Comparison of ENCODE assay signal across 23 mouse cellular contexts in the genomic region with DNA sequence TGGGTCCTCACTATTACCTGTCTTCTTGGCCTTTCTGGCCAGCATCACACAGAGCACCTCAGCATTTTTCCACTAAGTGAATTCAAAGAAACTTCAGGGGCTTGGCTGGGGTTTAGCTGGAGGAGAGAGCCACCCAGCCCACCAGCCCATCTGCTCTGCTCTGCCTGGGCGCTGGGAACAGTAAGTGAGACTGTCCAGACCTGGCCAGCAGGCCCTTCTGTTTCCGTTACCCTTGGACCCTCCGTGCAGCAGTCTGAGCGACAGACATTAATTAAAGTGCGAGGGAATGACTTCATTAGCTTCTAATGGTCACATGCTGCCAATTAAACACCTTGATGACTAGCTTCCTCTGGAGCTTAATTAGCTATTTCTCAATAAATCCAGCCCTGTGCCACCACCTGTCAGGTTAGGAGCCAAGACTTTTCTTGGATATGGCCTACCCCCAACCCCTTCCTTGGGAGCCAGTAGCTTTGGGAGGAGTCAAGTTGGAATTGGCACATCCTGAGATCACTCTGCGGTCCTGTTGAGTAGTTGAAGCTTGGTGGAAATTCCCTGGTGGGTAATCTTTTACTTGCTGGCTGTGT. TPM values are rescaled to one million over a fixed set of nuclear protein-coding genes. Genes with fewer than 3 reads are reported as not detected.
A peak's percentile ranks its signal among the peaks of the same experiment; 100 is the strongest.
DNase-seq lines count a peak whose midpoint lies in the region; ATAC-seq and TF ChIP-seq lines count a peak whose summit lies in the region.
"Had no signal": no experiment of that assay in that cellular context is flagged by ENCODE, and none has a peak within 500 bp of the region (broad histone marks: within the 10 kb centered on the region; RNA-seq: fewer than 3 reads in every experiment).

No protein-coding gene starts in this region.

- ATAC-seq in forebrain, postnatal 0 days: no peak
- ATAC-seq in neural tube, embryonic 14.5 days (ENCODE audit: low read depth): peak; percentile 49; the same call in 1 of the 2 replicates
- ATAC-seq in hindbrain, embryonic 16.5 days: peak; percentile 79
- no peak for ATAC-seq in liver, embryonic 12.5 days
- ATAC-seq: activated CD4-positive, CD25-positive, alpha-beta regulatory T cell, adult 4 months; inflammation-experienced regulatory T-cells, adult 6 months; lung, postnatal 0 days had no signal

- H3K27me3 ChIP-seq in forebrain, embryonic 10.5 days (ENCODE audit: poor library complexity, severe bottlenecking): no peaks in the 10 kb centered on the region
- H3K27me3 ChIP-seq in forebrain, postnatal 0 days (ENCODE audit: insufficient read depth, low read length): no peaks in the 10 kb centered on the region
- H3K27me3 ChIP-seq in neural tube, embryonic 14.5 days (ENCODE audit: control insufficient read depth, insufficient read depth, low read length): no peaks in the 10 kb centered on the region
- no peaks in the 10 kb centered on the region for H3K27me3 ChIP-seq in hindbrain, embryonic 16.5 days (replicated peaks; ENCODE audit: control insufficient read depth, insufficient read depth, low read length)
- H3K27me3 ChIP-seq in liver, embryonic 12.5 days (replicated peaks): no peaks in the 10 kb centered on the region
- H3K27me3 ChIP-seq: liver, embryonic 15.5 days had no signal

- TF ChIP-seq CTCF in forebrain, postnatal 0 days (IDR thresholded peaks at IDR 0.05; ENCODE audit: low read depth): no peak
- TF ChIP-seq CTCF in gastrocnemius, adult 2 months (IDR thresholded peaks at IDR 0.05): no peak

- no peaks in the 10 kb centered on the region for H3K36me3 ChIP-seq in forebrain, embryonic 10.5 days (replicated peaks)
- H3K36me3 ChIP-seq in forebrain, postnatal 0 days (ENCODE audit: insufficient read depth): no peaks in the 10 kb centered on the region
- no peaks in the 10 kb centered on the region for H3K36me3 ChIP-seq in neural tube, embryonic 14.5 days (ENCODE audit: control insufficient read depth, insufficient read depth, low read length)
- H3K36me3 ChIP-seq in hindbrain, embryonic 16.5 days (ENCODE audit: control insufficient read depth, insufficient read depth, low read length): no peaks in the 10 kb centered on the region
- H3K36me3 ChIP-seq in liver, embryonic 12.5 days: no peaks in the 10 kb centered on the region
- H3K36me3 ChIP-seq: liver, embryonic 15.5 days had no signal

- H3K9me3 ChIP-seq in forebrain, embryonic 10.5 days: no peaks in the 10 kb centered on the region
- no peaks in the 10 kb centered on the region for H3K9me3 ChIP-seq in forebrain, postnatal 0 days (ENCODE audit: low read length)
- H3K9me3 ChIP-seq in neural tube, embryonic 14.5 days (ENCODE audit: control insufficient read depth, low read length): no peaks in the 10 kb centered on the region
- no peaks in the 10 kb centered on the region for H3K9me3 ChIP-seq in hindbrain, embryonic 16.5 days (ENCODE audit: control insufficient read depth, low read length)
- H3K9me3 ChIP-seq in liver, embryonic 12.5 days (replicated peaks): no peaks in the 10 kb centered on the region
- H3K9me3 ChIP-seq: liver, embryonic 15.5 days had no signal

- no peak overlapping the region for H3K9ac ChIP-seq in forebrain, postnatal 0 days
- no peak overlapping the region for H3K9ac ChIP-seq in neural tube, embryonic 14.5 days (replicated peaks; ENCODE audit: low read depth, low read length)
- H3K9ac ChIP-seq in hindbrain, embryonic 16.5 days (ENCODE audit: low read depth, low read length): no peak overlapping the region
- H3K9ac ChIP-seq in liver, embryonic 12.5 days: no peak overlapping the region
- H3K9ac ChIP-seq: liver, embryonic 15.5 days had no signal

- H3K27ac ChIP-seq in forebrain, embryonic 10.5 days: 0 out of 2 replicates have a peak overlapping the region, but pooled peaks have one; percentile 35
- H3K27ac ChIP-seq in forebrain, postnatal 0 days (ENCODE audit: low read depth, low read length): no peak overlapping the region
- no peak overlapping the region for H3K27ac ChIP-seq in neural tube, embryonic 14.5 days (ENCODE audit: low read depth, low read length)
- no peak overlapping the region for H3K27ac ChIP-seq in hindbrain, embryonic 16.5 days (ENCODE audit: low read depth, low read length)
- H3K27ac ChIP-seq in liver, embryonic 12.5 days: no peak overlapping the region
- no peak overlapping the region for H3K27ac ChIP-seq in gastrocnemius, adult 2 months
- H3K27ac ChIP-seq: liver, embryonic 15.5 days had no signal

- intact Hi-C loops in gastrocnemius, adult 2 months (cut with DNase I): no loop called here

- DNase-seq in forebrain, embryonic 10.5 days (ENCODE audit: extremely low spot score, low spot score): no peak
- no peak for DNase-seq in forebrain, postnatal 0 days
- no peak for DNase-seq in neural tube, embryonic 10.5 days (ENCODE audit: extremely low spot score, low spot score)
- no peak for DNase-seq in gastrocnemius, adult 2 months
- no peak for DNase-seq in layer of hippocampus, adult 8-10 months (ENCODE audit: low spot score in 2 of 2)
- DNase-seq: adrenal gland, postnatal 36 days; B cell, adult 2 months; cerebellum, adult 9-10 months; embryo, embryonic 11 days; gastrocnemius, postnatal 25 days; kidney, adult 8-10 months; kidney, postnatal 4 days; right cerebral cortex, adult 18-20 months; thymus, adult 18-20 months had no signal

- WGBS in forebrain, embryonic 10.5 days: 79% methylated on average over 6 of the region's 6 CpGs
- 38% methylated on average over 6 of the region's 6 CpGs for WGBS in forebrain, postnatal 0 days
- 47% methylated on average over 6 of the region's 6 CpGs for WGBS in neural tube, embryonic 14.5 days
- 45% methylated on average over 6 of the region's 6 CpGs for WGBS in hindbrain, embryonic 16.5 days
- WGBS in liver, embryonic 12.5 days (ENCODE audit: insufficient replicate concordance): 73% methylated on average over 6 of the region's 6 CpGs

- no peak overlapping the region for H3K4me3 ChIP-seq in forebrain, embryonic 10.5 days
- no peak overlapping the region for H3K4me3 ChIP-seq in forebrain, postnatal 0 days (ENCODE audit: low read depth, low read length)
- H3K4me3 ChIP-seq in neural tube, embryonic 14.5 days (ENCODE audit: low read depth, low read length): no peak overlapping the region
- no peak overlapping the region for H3K4me3 ChIP-seq in hindbrain, embryonic 16.5 days (ENCODE audit: low read length)
- H3K4me3 ChIP-seq in liver, embryonic 12.5 days: no peak overlapping the region
- no peak overlapping the region for H3K4me3 ChIP-seq in gastrocnemius, adult 2 months
- H3K4me3 ChIP-seq: liver, embryonic 15.5 days; myocyte had no signal

- no peak overlapping the region for H3K4me2 ChIP-seq in forebrain, postnatal 0 days (ENCODE audit: low read depth)
- H3K4me2 ChIP-seq in neural tube, embryonic 14.5 days (ENCODE audit: low read depth, low read length): no peak overlapping the region
- H3K4me2 ChIP-seq in hindbrain, embryonic 16.5 days (ENCODE audit: low read length): no peak overlapping the region
- no peak overlapping the region for H3K4me2 ChIP-seq in liver, embryonic 12.5 days
- H3K4me2 ChIP-seq: liver, embryonic 15.5 days had no signal

- H3K4me1 ChIP-seq in forebrain, embryonic 10.5 days: peaks cover 16% of the 10 kb centered on the region
- no peaks in the 10 kb centered on the region for H3K4me1 ChIP-seq in forebrain, postnatal 0 days (ENCODE audit: insufficient read depth)
- H3K4me1 ChIP-seq in neural tube, embryonic 14.5 days (ENCODE audit: control insufficient read depth, insufficient read depth, low read length): no peaks in the 10 kb centered on the region
- peaks cover 4% of the 10 kb centered on the region; the same call in 1 of the 2 replicates for H3K4me1 ChIP-seq in hindbrain, embryonic 16.5 days (ENCODE audit: control insufficient read depth, insufficient read depth, low read depth, low read length)
- H3K4me1 ChIP-seq in liver, embryonic 12.5 days: peaks cover 7% of the 10 kb centered on the region; the same call in 1 of the 2 replicates
- H3K4me1 ChIP-seq: liver, embryonic 15.5 days had no signal

RNA-seq across cellular contexts. Expression of a gene that starts 36.1 kb away (rescaled TPM):
- polyA plus RNA-seq in forebrain, embryonic 10.5 days (2016; fragmentation: Nextera tagmentation; extraction: Ambion mirVana): 12.1 and 12.2 TPM in 2 replicates
- total RNA-seq in forebrain, postnatal 0 days (2014; rRNA removed): 50.3 and 56.1 TPM in 2 replicates
- 37.4 and 46.0 TPM in 2 replicates for polyA plus RNA-seq in forebrain, postnatal 0 days (2015; fragmentation: Nextera tagmentation; extraction: Ambion mirVana)
- 45.3 and 51.0 TPM in 2 replicates for polyA plus RNA-seq in neural tube, embryonic 14.5 days (2014; fragmentation: Nextera tagmentation; extraction: Ambion mirVana)
- polyA plus RNA-seq in hindbrain, embryonic 16.5 days (2015; fragmentation: Nextera tagmentation; extraction: Ambion mirVana): 44.2 and 44.6 TPM in 2 replicates
- polyA plus RNA-seq in liver, embryonic 12.5 days (2016; fragmentation: Nextera tagmentation; extraction: Ambion mirVana): 0.86 and 0.92 TPM in 2 replicates
- under 1 TPM in 1 of 2 experiments, not detected in 1; 0.22 TPM for total RNA-seq in gastrocnemius, adult 2 months (2021)
- 10 to 100 TPM; 22.5 to 31.6 (median 27.1) TPM for total RNA-seq in layer of hippocampus, adult 8-10 months (2022)
- total RNA-seq: megakaryocyte-erythroid progenitor cell, adult 5-6 weeks had no signal
- polyA plus RNA-seq: activated CD4-positive, CD25-positive, alpha-beta regulatory T cell, adult 4 months; inflammation-experienced regulatory T-cells, adult 6 months had no signal

Comparison
In these comparisons a context has a peak if more than half of its experiments do, and no peak if none do; other contexts are left out.
1. ATAC-seq: peak in neural tube, embryonic 14.5 days (single experiment) and hindbrain, embryonic 16.5 days (single experiment); none in forebrain, postnatal 0 days (single experiment) and liver, embryonic 12.5 days (single experiment).